Mouse (Mus musculus) mouse trophoblast stem cell (cell line): ENCODE results near the gene Met.

Experiments used
- in situ Hi-C, 2 experiments: fragments of 300-500 bp; cut with MseI, MboI; formaldehyde crosslinking; loops; 2 replicates in 1 of 2; 3 replicates in 1 of 2; pipeline ENCODE4 v1.15.1; 2025

Met gene

DNA sequence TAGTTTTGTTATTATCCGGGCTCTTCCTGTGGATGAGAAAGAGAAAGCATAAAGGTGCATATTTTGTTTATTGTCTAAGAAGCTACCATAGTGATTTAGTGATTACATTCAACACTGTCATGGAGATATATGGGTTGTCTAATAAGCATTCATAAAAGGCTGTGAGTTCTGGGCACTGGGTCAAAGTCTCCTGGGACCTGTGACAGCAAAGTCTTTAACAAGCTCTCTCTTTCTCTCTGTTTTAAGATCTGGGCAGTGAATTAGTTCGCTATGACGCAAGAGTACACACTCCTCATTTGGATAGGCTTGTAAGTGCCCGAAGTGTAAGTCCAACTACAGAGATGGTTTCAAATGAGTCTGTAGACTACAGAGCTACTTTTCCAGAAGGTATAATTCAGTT lies 85.2 kb downstream of the Met start:
- in situ Hi-C loops, result no loop called here

GRCm38 (mm10) chr6:17549645-17550044 lies 86.0 kb downstream of the Met start:
- in situ Hi-C loops, result no loop called here

GRCm38 (mm10) chr6:17554263-17554662 lies 90.7 kb downstream of the Met start:
- in situ Hi-C loops, result no loop called here

DNA sequence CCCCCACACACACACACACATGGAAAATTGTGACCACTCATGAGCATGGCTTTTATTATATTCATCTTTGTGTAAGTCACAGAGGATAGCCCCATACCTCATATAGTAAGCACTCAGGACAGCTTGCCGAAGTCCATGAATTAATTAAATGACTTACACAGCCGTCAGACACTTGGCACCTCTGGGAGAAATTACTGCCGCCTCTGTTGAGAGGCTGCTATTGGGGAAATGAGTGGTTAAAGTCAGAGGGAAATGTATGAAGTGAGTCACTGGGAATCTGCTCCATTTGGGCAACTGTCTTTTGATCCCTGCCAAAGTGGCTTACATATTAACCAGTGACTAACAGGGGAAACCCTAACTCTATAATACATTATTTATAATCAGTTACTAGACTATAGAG lies 91.2 kb downstream of the Met start:
- in situ Hi-C loops, result no loop called here

GRCm38 (mm10) chr6:17555719-17556118 lies 92.1 kb downstream of the Met start:
- in situ Hi-C loops, result no loop called here

GRCm38 (mm10) chr6:17559657-17560056 lies 96.1 kb downstream of the Met start:
- in situ Hi-C loops, result no loop called here

- in situ Hi-C loops, result no loop called here
These were observed 97.7 kb downstream of the Met start for GRCm38 (mm10) chr6:17561347-17561746.

- in situ Hi-C loops, result no loop called here
These were observed 98.3 kb downstream of the Met start for GRCm38 (mm10) chr6:17561886-17562285.

DNA sequence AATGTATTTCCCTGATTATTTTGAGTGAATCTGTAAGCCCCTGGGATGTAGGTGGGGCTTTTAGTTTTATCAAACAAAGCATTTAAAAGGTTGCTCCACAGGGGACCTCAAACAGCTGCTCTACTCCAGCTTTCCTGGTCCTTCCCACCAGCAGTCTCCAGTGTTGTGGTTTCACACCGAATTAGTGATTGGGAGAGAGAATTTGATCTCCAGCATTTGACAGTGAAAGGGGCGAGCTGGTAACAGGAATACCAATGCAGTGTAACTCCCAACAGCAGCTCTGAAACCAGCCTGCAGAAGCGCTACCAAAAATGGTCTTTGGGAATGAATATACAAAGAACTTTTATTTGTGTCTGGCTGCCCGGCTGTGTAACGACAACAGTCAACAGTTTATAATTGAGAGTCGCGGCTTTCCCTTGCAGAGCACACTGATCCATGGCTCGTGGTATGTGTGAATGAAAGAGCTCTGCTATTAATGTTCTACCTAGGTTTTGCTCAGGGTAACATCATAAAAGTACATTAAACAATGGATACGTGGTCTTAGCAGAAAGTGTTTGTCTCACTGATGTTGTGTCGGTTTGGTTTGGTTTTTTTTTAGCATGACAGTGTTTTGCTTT lies 99.0 kb downstream of the Met start:
- in situ Hi-C loops, result no loop called here

GRCm38 (mm10) chr6:17568702-17569352 lies 105.2 kb downstream of the Met start:
- in situ Hi-C loops, result no loop called here

DNA sequence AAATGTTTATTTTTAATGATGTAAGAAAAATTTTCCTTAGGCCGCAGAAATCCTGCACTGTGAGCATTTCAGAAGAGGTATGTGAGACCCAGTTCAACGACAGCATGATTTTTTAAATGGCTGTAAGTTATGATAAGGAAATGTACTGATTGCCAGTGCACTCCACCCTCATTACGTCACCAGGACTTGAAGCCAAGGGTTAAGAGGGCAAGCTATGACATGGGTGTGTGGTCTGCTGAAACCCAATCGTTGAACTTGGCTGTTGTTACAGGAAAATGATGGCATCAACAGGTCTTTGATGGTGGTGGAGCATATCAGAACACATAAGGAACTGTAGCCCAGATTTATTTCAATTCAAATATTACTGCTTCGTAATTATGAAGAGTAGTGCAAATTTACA lies 109.6 kb downstream of the Met start:
- in situ Hi-C loops, result no loop called here

DNA sequence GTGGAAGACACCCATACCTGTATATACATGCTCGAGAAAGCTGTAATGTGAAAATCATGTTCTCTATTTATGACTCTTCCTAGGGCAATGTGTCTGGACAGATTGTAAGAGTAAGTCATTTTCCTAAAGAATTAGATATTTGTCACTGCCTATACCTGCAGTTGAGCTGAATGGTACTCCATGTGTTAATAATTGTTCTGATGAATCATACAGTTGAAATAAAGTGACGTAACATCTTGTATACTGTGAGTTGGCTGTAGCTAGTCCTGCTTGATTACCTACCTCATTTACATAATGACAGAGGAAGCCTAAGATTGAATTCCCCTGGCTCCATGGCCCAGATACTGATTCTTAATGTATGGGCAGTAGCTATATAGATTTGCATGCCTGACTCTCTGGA lies 110.1 kb downstream of the Met start:
- in situ Hi-C loops, result no loop called here

- in situ Hi-C loops, result no loop called here
These were observed 114.6 kb downstream of the Met start for GRCm38 (mm10) chr6:17578092-17578760.

- in situ Hi-C loops, result loop anchor here (10.0 kb wide), 1 partner anchor 476 kb away; no protein-coding TSS in a partner anchor
These were observed 116.7 kb downstream of the Met start for GRCm38 (mm10) chr6:17580349-17580748.

GRCm38 (mm10) chr6:17583982-17584381 lies 120.4 kb downstream of the Met start:
- in situ Hi-C loops, result loop anchor here (10.0 kb wide), 1 partner anchor 479 kb away; no protein-coding TSS in a partner anchor

GRCm38 (mm10) chr6:17589049-17589952 lies 125.7 kb downstream of the Met start:
- in situ Hi-C loops, result loop anchor here (5.0 to 10.0 kb wide), 2 partner anchors 227 to 484 kb away; no protein-coding TSS in a partner anchor

- in situ Hi-C loops, result loop anchor here (5.0 to 10.0 kb wide), 2 partner anchors 228 to 485 kb away; no protein-coding TSS in a partner anchor
These were observed 126.5 kb downstream of the Met start for GRCm38 (mm10) chr6:17589953-17590627.

DNA sequence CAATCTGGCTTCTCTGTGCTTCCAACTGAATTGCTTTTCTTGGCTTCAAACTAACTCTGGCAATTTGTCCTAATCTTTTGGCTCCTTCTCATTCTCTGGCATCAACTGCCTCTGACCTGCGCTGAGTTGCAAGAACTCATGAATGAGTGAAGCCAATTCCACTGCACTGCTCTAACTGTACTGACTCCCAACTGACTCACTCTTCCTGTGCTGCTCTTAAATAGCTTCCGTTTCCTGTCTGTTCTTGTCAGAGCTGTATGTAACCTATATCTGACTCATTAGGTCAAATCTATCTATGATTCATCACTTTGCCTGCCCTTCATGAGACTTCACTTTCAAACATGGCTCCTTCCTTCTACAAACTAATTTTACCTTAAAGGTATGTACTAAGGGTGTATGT lies 130.4 kb downstream of the Met start:
- in situ Hi-C loops, result no loop called here

GRCm38 (mm10) chr6:17595712-17596462 lies 132.3 kb downstream of the Met start:
- in situ Hi-C loops, result no loop called here

- in situ Hi-C loops, result no loop called here
These were observed 135.8 kb downstream of the Met start for GRCm38 (mm10) chr6:17599373-17599772.
